Mouse (Mus musculus) lung, postnatal 25 days (tissue): ENCODE measurements at regions not wholly inside any gene's neighbourhood (a gene's known extent, or its start where the extent isn't known, plus 50 kb on each side); places are given as distances from the start of the nearest gene placed in this dataset.
"Not testable (repeated sequence)": the region's sequence is repeated elsewhere in the genome, so short reads cannot be mapped to it uniquely, and the experiment has no call there.

Source experiments
- DNase-seq: peaks from one replicate; pipeline ENCODE4 v3.0.0; 2022; ENCODE audit warnings: low spot score

- DNase-seq, result no peak
These were observed 208.4 kb downstream of the Amd2 start for GRCm38 (mm10) chr10:35503328-35503727.

GRCm38 (mm10) chr10:35502620-35503019 is 209.1 kb downstream of the Amd2 start:
- peak; percentile 6 for DNase-seq

- DNase-seq, result no peak
These were observed 209.6 kb downstream of the Amd2 start for GRCm38 (mm10) chr10:35502075-35502474.

- not testable (repeated sequence) for DNase-seq
These were observed 232.9 kb downstream of the Amd2 start for GRCm38 (mm10) chr10:35478786-35479185.

- no peak for DNase-seq
These were observed 265.2 kb downstream of the Amd2 start for GRCm38 (mm10) chr10:35446471-35446870.

GRCm38 (mm10) chr10:35444916-35445315 is 266.8 kb downstream of the Amd2 start:
- DNase-seq, result peak; percentile 18

- DNase-seq, result no peak
These were observed 267.8 kb downstream of the Amd2 start for GRCm38 (mm10) chr10:35443911-35444310.
